Mouse (Mus musculus) layer of hippocampus, postnatal 25 days (tissue): Measurements from ENCODE around the gene Fzd4. TPM values are rescaled to one million over a fixed set of nuclear protein-coding genes. Genes with fewer than 3 reads are reported as not detected.

Experiments used
- DNase-seq, 2 experiments: peaks; one replicate each; pipeline ENCODE4 v3.0.0; 2022; ENCODE audit warnings: mixed read lengths in 2 of 2, low spot score in 1 of 2; ENCODE audit errors: extremely low spot score in 1 of 2
- total RNA-seq, 2 experiments: library from RNA; stranded (reverse); gene quantifications; 2 replicates each; pipeline ENCODE4 v1.2.3; 2021

Fzd4 gene
- total RNA-seq, 2 experiments from 2014 or later, result 6.5 to 7.6 TPM

DNA sequence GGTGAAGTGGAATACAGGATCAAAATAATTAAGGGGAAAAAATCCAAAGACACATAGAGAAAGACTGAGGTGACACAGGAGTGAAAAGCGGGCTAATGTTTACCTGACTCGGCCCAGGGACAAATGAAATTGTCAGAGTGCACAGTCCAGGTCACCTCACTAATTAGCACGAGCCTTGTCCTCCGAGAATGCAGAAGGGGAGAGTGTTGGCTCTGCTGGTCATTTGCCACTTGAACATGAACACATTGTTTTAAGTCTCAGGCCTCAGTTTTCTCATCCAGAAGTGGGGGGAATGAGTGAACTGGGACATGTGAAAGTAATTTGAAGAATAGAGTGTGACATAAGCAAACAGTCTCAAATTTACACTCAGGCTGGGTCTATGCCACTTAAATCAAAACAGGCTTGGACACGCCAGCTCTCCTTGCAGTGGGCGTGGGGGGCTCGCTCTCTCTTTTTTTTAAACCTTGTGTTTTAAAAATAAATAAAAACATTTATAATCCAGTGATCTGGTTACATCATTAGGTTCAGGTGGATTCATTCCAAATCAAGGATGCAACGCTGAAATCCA is 19.6 kb downstream of the Fzd4 start:
- DNase-seq, result no peak

DNA sequence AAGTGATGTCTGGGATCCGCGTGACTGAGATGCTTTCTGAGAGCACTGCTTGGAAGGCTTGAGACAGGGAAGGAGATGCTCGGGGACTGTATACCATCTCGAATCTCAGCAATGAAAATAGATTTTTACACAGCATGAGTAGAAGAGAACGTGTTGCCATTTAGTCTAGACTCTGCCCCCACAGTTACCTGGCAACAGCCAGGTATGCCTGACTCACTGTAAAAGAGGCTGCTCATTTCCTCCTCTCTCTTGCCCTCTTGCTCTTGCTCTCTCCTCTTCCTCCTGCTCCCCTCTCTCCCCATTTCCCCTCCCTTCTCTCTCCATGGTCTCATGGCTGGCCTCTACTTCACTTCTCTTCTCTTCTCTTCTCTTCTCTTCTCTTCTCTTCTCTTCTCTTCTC is 20.5 kb downstream of the Fzd4 start:
- no peak for DNase-seq

DNA sequence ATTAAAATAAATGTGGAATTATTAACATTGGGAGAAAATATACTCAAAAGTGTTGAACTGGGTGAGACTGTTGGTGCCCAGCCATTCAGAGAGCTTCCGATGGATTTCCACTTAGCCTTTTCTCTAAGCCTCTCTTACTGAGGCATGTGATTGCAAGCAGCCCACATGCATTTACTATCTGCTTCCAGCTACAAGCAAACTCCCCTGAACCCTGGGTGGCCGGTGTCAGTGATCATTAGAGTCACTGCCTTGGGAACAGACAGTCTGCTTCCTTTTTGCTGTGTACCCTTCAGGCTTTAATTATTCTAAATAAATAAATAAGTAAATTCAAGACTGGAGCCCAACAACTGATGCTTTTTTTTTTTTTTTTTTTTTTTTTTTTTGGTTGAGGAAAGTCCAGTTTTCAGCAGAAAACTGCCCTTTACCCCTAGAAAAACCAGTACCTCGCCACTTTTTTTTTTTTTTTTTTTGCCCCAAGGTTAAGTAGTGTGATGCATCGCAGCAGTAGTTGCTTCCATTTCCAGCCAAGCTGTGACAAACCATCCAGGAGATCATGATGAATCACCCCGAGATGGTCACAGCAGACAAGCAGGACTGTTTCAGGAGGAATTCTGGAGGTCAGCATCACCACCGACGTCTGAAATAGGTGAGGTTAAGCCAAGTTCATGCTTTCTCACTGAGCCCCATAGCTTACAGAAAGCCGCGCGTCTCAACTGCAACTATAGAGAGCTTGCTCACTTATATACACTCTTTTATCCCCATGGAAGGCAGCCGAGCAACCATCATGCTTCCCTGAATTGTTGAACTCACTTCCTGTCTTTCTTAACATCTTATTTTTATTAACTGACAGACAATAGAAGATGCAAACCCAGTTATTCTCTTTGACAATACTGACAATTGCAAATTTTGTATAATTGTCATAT is 21.9 kb downstream of the Fzd4 start:
- DNase-seq, result no peak

DNA sequence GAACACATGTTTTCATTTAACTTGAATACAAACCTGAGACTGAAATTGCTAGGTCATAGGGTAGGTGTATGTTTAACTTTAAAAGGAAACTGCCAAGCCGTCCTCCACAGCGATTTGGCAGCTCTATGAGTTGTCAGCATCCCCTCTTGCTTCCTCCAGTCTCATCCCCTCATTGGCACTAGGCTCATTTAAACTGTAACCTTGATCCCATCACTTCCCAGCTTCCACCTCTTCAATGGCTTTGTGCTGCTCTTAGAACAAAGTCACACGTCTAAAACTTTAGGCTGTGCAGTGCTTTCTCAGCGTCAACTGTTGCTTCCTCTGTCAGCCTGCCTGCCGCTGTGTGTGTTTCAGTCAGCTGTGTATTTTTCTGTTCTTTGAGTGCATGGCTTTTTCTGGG is 22.9 kb downstream of the Fzd4 start:
- no peak for DNase-seq

DNA sequence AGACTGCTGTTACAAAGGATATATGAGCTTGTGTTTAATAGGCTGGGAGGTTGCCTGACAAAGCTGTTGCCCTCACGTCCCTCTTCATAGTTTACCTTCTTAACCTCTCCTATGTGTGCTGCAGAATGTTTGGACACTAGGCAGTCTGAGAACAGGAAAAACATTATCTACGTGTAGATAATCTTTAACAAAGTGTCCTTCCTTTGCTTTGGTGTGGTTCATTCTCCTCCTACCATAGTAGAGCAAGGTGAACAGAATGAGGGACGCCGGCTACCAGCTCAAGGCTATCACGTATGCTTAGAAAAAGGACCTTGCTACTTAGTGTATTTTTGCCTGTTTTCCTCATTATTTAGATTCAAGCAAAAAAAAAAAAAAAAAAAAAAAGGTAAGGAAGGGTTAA is 24.6 kb downstream of the Fzd4 start:
- DNase-seq, result no peak

DNA sequence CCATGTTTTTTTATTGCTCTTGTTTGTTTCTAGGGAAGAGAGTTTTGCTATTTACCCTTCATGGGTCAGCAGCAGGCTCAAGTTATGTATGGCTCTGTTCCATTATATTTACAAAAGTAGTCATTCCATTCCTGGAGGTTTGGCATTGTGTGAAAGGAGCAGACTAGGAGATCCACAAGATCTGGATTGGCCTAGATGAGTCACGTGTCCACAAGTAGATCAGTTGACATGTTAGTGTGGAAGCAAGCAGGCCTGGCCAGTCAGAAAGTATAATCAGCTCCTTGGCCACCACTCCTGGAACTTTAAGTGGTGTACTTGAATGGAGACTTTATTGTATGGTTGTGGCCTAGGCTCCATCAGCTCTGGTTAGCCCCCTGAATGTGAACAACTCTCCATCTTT is 25.2 kb downstream of the Fzd4 start:
- no peak for DNase-seq

DNA sequence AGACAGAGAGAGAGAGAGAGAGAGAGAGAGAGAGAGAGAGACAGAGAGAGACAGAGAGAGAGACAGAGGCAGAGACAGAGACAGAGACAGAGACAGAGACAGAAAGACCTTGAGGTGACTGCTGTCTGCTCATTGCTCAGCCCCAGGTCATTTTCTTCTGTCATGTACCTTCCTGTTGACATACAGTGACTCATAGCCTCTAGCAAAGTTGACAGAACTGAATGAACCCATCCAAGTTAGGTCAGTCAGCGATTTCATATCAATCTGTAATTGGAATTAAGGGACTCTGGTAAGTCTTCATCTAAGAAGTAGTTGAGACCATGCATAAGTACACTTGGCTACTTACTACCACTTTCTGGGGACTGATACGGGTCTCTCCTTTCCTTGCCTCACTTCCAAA is 27.0 kb downstream of the Fzd4 start:
- DNase-seq, result no peak

DNA sequence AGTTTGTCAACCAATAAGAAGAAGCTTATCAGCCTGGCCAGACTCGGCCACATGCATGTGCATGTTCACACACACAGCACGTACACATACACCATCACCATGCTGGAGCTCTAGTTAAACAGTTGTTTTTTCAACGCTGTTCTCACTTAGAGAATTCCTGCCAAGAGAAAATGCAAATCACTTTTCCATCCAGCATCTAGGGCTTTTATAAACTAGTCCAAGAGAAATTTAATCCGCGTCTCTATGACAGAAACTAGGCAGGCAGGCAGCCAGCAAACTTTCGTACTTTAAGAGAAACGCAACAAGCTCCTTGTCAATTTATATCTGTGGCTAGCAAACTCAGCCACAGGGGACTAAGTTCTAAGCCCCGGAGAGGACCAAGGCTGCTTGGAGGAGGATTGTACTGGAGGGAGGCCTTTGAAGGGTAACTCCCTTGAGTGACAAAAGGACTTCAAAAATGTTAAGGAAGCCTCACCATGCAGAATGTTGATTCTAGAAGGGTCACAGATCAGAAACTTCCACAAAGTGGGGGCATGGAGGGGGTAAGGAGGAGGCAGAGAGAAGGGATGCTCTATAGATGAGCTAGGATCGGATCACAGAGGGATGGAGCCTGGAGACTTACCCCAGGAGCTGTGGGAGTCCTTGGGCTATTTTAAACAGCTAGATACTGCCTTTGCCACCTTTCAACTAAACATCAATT is 29.2 kb downstream of the Fzd4 start:
- DNase-seq, result peak in 1 of 2 experiments; percentile 20

DNA sequence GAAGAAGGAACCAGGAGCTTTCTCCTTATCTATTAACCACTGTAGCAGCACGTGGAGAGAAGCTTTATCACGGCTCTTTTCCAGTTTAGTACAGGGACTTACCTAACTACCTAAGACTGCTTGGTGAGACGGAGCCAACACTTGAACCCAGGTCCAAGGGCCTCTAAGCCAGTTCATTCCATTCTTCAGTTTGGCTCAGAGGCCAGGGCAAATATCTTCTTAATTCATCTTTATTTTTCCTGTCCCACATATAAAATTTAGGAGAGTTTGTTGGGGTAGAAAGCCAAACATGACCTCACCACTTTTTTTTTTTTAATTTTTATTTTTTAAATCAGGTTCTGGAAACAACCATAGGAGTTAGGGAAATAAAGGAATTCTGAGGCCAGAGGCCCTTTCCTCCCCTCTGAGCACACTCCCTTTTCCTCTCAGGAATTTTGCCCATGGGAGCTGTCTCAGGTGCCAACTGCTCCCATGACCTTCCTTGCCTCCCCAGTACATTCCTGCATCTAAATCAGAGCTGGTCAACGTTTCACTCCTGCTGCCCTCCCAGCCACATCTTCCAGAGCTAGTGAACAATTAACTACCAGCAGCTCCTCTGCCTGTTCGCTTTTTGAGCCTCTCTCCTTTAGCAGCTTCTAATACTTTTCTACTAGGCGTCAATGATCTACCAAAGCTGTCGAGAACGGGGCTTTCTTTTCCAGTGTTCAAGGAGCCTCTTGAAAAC is 29.9 kb downstream of the Fzd4 start:
- DNase-seq, result no peak

DNA sequence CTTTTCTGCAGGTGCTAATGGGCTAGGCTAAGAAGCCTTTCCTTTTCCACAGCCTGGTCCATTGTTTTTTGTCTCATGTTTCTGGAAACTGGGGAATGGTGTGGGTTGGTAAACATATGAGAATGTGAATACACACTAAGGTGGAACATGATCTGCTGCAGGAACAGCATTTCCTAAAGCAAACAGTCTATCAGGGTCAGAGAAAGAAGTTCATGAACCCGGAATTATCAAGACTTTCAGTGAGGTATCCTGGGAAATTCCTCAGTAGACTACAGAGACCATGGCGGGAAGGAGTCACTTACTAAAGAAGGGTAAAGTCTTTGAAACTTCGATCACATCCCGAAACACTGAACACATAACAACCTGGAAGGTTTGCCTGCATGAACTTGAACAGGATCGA is 32.2 kb downstream of the Fzd4 start:
- DNase-seq, result no peak

DNA sequence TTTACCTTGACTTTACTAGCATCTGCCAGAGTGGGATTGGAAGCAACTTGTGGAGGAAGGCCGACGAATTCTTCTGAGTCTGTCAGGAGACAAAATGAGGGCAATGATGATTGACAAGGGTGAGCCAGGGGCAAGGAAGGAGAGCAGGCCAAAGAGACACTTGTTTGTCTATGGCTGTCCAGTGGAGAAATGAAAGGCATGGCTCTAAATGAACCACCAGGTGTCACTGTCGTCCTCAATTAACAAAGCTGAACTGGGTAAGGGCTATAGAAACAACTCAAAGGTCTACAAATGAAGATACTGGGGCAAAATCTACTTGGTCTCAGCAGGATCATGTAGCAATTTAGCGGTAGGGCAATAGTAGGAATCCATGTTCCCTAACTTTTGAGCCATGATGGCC is 33.4 kb downstream of the Fzd4 start:
- DNase-seq, result peak; percentile 25 to 42

DNA sequence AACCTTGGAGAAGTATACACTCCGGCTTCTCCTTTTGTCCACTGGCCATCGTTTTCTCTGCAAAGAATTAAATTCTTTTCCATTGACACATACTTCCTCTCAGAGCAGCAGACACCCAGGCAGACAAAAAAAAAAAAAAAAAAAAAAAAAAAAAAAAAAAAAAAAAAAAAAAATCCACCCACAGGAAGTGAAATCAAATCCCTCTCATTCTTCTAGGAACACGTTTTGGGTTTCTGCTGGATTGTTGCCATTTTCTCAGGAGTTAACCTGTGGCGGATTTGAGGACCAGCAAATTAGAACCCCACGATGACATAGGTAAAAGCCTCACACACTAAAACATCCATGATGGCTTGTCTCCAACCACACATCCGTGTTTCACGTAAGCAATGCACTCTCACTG is 37.1 kb downstream of the Fzd4 start:
- DNase-seq, result no peak

DNA sequence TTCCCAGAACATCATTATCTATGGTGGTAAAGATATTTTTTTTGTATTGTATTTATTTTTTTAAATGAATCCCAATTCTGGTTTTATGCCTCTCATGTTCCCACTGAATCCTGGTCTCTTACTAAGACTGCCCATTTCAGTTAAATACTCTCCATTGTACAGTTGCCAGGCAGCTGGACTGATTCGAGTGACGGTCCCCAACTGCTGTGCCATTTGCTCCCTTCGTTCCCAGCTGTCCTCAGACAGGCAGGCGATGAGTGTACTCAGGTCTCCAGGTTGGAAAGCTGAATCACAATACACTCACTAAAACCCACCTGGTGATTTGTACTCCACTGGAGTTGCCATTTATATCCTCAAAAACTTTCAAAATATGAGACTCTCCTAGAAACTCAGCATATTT is 38.1 kb downstream of the Fzd4 start:
- DNase-seq, result no peak

DNA sequence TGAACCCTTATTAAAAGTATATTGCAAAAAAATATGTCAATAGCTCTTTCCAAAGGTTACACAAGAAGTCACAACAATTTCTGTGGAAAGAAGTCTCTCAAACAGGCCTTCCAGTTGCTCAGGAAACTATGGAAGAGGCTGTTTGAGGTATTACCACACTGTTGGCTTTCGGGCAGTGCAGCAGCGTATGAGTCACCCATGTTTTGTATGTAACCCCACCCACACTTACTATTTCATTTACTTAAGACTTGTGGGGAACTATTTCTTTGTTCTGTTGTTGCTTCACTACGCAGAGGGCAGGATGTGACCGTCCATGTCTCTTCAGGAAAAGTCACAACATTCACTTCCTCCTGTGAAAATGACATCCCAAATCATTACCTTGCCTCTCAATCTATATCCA is 41.0 kb downstream of the Fzd4 start:
- no peak for DNase-seq

DNA sequence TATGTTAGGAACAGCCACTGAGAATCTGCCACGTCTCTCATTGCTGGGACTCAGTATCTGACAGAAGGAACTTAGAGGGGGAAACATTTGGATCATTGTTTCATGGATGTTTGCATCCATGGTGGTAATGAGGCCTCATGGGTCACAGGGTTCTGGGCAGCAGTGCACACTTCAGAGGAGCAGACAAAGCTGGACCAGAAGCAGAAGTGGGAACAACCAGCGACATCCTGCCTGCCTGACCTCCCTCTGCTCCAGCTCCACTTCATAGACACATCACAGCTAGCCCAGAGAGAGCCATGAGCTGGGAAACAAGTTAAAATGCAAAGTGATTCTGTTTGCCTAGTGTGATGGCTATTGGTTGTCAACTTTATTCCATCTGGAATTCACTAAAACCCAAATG is 46.2 kb downstream of the Fzd4 start:
- DNase-seq, result no peak

DNA sequence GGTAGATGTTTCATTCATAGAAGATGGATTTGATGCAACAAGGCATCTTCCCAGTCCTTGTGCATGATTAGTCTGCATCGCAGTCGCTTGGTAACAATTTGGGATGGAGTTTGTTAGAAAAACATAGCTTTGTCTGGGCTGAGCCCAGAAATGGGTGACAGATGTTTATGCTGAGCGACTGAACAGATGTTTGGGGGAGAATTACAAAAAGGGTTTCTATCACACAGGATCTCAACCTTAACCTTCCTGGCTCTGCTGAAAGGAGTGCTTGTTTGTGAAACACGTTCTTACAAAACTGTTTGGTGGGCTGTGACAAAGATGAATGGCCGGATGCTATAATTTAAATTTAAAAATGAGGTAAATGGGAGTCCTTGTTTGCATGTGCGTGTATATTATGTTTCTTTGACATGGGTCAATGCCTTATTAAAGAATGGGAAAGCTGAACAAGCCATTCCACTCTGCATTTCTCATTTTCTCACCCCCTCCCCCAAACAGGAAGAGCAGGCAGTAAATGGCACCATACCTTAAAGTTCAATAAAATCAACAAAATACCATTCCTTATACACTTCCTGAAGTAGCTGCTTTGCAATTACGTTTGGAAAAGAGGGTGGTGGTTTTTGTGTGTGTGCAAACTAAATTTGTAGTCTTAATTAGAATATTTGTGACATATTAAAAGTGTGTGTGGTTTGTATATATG is 52.4 kb downstream of the Fzd4 start:
- no peak for DNase-seq

DNA sequence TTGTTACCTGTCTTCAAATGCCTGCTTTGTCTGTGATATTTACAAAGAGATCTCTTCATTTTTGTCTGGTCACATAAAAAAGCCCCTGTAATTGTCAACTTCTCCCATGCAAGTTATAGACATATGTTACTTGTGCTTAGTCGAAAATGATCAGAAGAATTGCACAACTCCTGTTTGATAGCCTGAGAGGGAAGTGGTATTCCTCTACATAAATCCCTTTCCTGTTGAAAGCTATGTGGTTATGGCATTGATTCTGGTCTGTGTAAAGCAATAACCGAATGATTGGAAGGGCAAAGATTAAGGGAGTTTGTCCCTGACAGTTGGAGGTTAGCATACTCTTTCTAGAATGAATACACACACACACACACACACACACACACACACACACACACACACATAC is 55.5 kb downstream of the Fzd4 start:
- DNase-seq, result no peak

DNA sequence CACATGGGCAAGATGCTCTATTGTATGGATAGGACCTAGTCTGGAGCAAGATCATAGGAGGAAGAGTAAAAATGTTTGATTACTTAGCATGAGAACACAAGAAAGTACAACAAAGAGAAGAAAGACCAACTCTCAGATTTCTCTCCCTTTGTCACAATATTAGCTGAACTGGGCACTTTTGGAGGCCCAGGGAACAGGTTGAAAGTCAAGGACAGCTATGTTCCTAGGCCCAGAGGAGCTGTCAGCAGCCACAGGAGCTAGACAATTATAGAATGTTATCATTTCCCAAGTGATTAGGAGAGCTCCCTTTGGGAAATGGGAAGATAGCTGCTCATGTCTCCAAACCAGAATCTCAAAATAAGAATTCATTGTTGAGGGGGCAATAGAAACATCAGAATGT is 56.8 kb downstream of the Fzd4 start:
- DNase-seq, result no peak

DNA sequence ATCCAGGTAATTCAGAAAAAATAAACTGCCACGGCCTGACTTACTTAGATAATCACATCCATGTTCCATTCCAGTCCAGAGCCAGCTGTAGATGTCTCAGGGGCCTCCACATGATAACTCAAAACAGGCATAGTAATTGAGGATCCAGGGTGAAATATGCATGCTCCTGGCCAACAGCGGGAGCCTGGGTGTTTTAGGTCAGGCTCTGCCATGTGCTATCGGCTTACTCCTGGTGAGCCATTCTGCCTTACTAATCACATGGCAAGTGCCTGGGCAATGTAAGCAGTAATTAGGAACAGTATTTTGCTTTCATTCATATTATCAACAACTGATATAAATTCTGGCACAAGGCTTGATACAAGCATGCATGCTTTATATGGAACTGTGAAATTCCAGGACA is 57.2 kb downstream of the Fzd4 start:
- DNase-seq, result no peak
